Mouse (Mus musculus): ENCODE measurements at regions not wholly inside any gene's neighbourhood (a gene's known extent, or its start where the extent isn't known, plus 50 kb on each side); places are given as distances from the start of the nearest gene placed in this dataset.

DNA sequence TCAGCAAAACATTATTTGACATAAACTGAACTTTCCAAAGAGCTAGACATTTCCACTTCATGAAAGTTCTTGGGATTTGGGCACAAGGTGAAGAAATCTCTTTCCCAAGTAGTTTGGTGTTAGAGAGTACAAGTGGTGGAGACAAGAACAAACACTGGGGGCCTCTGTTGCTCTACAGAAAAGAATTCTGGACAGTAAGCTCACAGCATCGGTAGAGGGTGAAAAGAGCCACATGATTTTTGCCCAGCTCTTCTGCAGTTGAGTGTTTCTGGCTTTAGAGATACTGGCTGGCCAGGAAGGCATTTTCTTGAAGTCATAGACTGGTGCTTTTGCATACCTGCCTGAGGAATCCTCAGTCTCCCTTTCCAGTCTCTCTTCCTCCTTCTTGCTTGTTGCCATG lies 127.8 kb downstream of the Stk31 start:
- DNase-seq (ENCODE audit: low spot score) = no peak

- no peak for DNase-seq (ENCODE audit: low spot score)
Observed at GRCm38 (mm10) chr6:49523696-49524095, 128.3 kb downstream of the Stk31 start.

GRCm38 (mm10) chr6:49533956-49534355 lies 138.6 kb downstream of the Stk31 start:
- DNase-seq (ENCODE audit: low spot score) = no peak

- no peak for DNase-seq (ENCODE audit: low spot score)
Observed at GRCm38 (mm10) chr6:49534551-49534950, 139.1 kb downstream of the Stk31 start.

GRCm38 (mm10) chr6:49544946-49545345 lies 149.5 kb downstream of the Stk31 start:
- no peak for DNase-seq (ENCODE audit: low spot score)

- DNase-seq (ENCODE audit: low spot score) = no peak
Observed at GRCm38 (mm10) chr6:49555069-49555468, 159.7 kb downstream of the Stk31 start.

DNA sequence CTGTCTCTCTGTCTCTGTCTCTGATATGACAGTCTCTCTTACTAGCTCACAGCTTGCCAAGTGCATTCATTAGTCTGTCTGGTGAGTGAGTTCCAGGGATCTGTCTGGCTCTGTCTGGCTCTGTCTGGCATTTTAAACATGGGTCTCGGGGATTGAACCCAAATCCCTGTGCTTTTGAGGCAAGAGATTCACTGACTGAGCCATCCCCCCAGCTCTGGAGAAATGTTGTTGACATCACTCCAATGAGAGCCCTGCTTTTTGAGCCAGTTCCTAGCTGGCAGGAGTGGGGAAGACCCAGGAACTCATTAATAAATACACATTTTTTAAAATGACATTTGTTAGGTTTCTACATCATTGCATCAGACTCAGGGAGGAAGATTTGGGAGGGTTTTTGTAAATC lies 163.1 kb downstream of the Stk31 start:
- DNase-seq (ENCODE audit: low spot score) = no peak

DNA sequence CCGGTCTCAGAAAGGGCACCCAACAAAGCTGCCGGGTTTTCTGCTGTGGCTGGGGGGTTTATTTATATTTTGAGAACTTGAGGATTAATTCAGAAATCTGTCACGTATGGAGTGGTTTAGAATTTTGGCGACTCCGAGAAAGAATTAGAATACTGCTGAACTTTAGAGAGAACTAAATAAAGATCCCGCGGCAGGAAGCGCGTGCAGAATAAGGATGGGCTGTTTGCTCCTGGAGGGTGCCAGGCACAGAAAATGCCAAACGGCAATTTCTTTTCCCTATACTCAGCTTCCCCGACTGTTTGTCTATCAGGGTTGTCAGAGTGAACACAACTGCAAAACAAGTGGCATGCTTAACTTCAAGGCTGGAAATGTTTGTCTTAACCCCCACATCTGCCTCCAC lies 163.7 kb downstream of the Stk31 start:
- no peak for DNase-seq (ENCODE audit: low spot score)

- no peak for DNase-seq (ENCODE audit: low spot score)
Observed at GRCm38 (mm10) chr6:49578340-49578739, 182.9 kb downstream of the Stk31 start.

GRCm38 (mm10) chr6:49579691-49580090 lies 184.3 kb downstream of the Stk31 start:
- DNase-seq (ENCODE audit: low spot score) = no peak

GRCm38 (mm10) chr6:49582040-49582707 lies 186.8 kb downstream of the Stk31 start:
- DNase-seq (ENCODE audit: low spot score) = no peak

DNA sequence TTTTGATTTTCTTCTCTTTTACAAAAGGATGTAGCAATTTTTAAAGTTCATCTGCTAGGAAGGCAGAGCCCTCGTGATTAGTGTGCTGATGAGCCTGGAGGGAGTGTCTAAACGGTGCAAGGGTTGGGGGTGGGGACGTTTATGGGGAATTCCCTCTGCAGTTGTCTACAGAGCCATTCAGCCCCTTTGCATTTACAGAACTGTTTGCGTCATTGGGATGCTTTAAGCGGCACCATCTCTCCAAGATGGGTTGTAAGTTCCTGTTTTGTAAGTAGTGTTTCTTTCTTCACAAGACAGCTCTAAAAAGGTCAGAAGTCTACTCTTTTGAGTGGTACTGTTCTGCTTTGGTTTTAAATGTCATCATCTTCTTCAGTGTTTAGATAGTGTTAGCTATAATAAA lies 191.1 kb downstream of the Stk31 start:
- no peak for DNase-seq (ENCODE audit: low spot score)

- no peak for DNase-seq (ENCODE audit: low spot score)
Observed at GRCm38 (mm10) chr6:49588677-49589076, 193.3 kb downstream of the Stk31 start.

DNA sequence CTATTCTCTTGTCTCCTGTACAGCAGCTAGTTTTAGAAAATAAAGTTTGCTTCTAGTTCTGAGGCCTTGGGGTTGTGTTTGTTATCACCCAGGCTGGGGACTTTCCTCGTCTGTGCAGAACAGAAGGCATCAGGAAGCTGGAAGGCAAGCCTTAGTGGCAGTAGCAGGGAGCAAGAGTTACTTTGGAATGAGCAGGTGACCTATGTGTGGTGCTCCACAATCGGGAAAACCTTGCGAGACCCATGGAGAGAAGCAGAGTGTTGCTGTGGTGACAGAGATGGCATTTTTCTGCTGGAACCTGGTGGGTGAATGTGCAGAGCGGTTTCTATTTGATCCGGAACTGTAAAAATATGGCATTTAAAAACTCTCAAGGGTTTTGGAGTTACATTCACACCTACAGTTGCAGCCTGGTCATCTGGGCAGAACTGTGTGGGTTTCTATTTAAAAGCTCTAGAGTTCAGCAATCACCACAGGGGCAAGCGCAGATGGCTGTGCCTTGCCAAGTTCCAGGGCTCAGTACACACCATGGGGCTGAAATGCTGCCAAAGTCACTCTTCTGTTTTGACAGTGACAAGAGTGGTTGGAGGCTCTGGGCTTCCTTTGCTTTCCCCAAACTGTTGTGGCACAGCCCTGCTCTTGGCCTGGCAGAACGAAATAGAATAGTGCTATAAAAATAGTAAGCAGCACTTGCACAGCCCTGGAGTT lies 195.7 kb downstream of the Stk31 start:
- no peak for DNase-seq (ENCODE audit: low spot score)

DNA sequence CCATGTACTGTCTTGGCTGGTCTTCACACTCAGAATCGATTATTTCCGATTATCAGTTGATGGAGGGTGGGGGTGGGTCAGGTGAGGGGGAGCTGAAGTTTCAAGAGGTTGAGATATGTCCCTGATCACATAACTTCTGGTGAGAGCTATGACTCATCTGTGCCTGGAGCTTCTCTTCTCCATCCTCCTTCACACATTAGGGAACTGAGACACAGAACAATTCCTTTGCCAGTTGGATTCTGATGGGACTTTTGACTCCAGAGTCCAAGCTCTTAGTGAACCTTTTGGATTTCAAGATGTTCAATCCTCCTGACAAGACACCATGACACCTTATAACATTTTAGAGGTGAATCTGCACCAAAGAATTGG lies 196.2 kb downstream of the Stk31 start:
- DNase-seq (ENCODE audit: low spot score) = no peak

- DNase-seq (ENCODE audit: low spot score) = no peak
Observed at GRCm38 (mm10) chr6:49592676-49593075, 197.3 kb downstream of the Stk31 start.

DNA sequence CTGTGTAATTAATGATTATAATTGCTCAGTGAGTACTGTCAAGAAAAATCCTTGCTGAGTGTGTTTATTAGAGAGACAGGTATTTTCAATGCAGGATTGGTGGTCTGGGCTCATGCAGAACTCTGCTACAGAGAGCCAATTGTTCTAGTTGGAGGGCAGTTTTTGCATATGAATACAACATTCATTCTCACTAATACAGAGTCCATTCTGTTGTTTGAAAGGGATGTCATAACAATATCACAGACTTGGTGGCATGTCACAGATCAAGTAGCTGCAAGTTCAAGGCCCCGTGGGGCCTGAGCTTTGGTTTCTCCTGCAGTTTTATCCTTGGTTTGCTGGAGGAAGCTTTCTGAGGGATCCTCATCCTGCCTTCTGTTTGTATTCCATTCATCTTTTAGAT lies 207.8 kb downstream of the Stk31 start:
- no peak for DNase-seq (ENCODE audit: low spot score)

DNA sequence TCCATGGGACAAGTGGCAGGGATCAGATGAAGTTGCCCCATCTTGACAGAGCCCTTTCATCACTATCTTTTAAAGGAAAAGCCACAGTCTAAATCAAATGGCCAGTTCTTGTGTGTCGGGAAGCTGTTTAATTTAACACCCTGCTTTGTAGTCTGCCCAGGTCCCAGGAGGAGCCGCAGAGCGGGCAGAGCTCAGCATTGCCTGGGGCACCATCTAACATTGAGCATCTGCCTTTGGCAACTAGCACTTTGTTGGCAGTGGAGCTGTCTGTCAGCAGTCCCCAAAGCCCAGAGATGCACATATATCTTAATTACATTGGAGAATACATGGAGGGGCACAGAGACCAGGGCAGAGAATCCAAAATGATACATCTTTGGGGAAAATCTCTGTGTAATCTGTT lies 208.4 kb downstream of the Stk31 start:
- DNase-seq (ENCODE audit: low spot score) = no peak

DNA sequence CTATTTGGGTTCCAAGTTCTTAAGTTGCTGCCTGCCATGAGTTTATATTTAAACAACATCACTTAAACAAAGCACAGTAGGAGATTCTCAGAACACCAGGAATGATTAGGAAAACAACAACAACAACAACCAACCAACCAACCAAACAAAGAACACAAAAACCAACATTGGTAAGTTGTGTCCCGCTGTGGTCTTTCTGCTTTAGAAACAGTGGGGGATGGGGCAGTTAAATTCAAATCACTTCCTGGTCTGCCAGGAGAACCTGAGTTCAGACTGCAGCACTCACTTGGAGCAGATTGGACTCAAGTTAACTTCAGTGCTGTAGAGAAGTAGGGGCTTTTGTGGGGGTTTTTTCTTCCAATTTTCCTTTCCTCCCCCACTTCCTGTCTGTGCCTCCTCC lies 210.6 kb downstream of the Stk31 start:
- no peak for DNase-seq (ENCODE audit: low spot score)

DNA sequence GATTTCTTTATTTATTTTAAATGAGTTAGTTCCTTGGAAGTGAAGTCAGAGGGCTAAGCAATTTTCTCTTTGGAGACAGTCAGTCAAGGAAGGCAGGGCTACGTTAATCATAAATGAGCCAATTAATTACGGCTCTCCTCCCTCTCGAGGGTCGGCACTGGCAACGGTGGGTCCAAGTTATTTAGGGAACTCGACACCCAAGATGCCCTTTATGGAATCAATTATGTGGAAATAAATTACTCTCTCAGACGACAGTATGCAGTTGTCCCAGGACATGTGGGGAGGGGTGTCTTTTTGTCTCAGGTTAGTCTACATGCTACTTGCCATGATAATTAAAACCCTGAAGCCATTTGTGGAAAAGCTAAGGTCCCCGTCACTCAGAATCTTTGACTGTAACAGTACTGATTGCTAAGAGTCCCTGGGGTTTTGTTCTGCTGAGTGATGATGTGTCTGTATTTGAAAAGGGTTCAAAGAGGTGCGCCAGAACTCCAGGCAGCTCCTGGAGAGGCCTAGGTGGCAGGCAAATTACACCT lies 211.3 kb downstream of the Stk31 start:
- no peak for DNase-seq (ENCODE audit: low spot score)

DNA sequence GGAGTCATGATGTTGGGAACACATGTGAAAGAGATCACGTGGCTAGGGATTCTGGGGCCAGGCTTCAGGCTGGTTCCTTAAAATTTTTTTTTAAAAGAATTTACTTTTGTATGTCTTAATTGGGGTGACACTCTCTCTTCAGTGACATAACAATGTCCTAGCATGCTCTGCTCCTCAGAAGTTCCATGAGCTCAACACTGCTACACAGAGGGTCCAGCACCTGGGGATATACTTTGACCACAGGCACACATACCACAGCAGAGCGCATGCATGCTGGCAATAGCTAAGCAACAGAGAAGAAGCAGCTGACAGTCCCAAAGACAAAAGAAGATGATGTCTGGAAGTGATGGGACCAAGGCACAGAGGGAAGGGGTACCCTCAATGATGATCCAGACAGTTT lies 198.4 kb upstream of the Npy start:
- no peak for DNase-seq (ENCODE audit: low spot score)

- DNase-seq (ENCODE audit: low spot score) = no peak
Observed at GRCm38 (mm10) chr6:49624564-49624963, 197.9 kb upstream of the Npy start.

DNA sequence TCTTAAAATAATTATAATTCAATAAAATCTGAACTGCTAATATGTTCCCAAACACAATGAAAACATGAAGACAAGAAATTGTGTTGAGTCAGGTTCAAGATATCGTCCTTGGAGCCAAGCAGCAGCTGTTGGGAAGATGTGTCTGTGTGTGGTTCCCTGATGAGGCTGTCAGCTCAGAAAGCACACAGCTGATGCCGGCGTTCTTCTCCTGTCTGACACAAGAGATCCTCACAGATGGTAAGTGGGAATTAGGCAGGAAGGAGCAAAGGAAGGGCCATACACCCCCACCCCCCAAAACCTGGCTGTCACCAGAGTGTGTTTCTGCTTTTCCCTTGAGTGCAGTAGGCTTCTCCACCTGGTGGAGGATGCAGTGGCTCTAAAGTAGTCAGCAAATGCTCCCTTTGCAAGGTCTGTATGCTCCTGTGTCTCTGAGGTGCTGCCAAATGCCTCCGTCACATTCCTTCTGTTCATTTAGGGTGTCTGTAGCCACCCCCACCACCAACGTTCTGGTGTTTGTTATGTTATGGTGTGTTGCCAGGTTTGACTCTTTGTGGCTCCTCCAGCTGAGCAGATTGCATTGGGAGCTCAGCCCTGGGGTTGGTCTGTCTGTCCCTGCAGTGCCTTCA lies 188.9 kb upstream of the Npy start:
- DNase-seq (ENCODE audit: low spot score) = no peak
